Mouse (Mus musculus) right cerebral cortex, postnatal 36 days (tissue): ENCODE data around the gene Olfr1145.

Source experiments
- DNase-seq, 2 experiments: peaks; one replicate each; pipeline ENCODE4 v3.0.0; 2022; ENCODE audit warnings: low spot score in 2 of 2, mixed read lengths in 1 of 2

The Olfr1145 gene

GRCm38 (mm10) chr2:87809522-87809921, at the start of gene Olfr1145:
Gene Olfr1145, plus strand, starts transcription at chr2:87809822.
- DNase-seq, result no peak

- DNase-seq, result no peak
Measured at GRCm38 (mm10) chr2:87776143-87776542, 33.5 kb upstream of the Olfr1145 start.

- DNase-seq, result no peak
Measured at GRCm38 (mm10) chr2:87779183-87779582, 30.4 kb upstream of the Olfr1145 start, which contains the start of gene Olfr152. Gene Olfr152, plus strand, starts transcription at chr2:87779483.

GRCm38 (mm10) chr2:87800292-87800691, 9.3 kb upstream of the Olfr1145 start, which contains the start of gene Olfr1143:
Gene Olfr1143, plus strand, starts transcription at chr2:87800592.
- DNase-seq, result no peak

- no peak for DNase-seq
Measured at GRCm38 (mm10) chr2:87830233-87830632, 20.6 kb downstream of the Olfr1145 start, which contains the start of gene Olfr1148. Gene Olfr1148, plus strand, starts transcription at chr2:87830533.

- DNase-seq, result no peak
Measured at GRCm38 (mm10) chr2:87843693-87844092, 34.1 kb downstream of the Olfr1145 start, which contains the start of gene Olfr1150-ps1. Gene Olfr1150-ps1, plus strand, starts transcription at chr2:87843993.

GRCm38 (mm10) chr2:87855562-87855961, 45.9 kb downstream of the Olfr1145 start, which contains the start of gene Olfr1151:
Gene Olfr1151, plus strand, starts transcription at chr2:87855862.
- DNase-seq, result no peak
